Comparison of ENCODE assay signal across 16 mouse cellular contexts in genomic region chr1:70082208-70082878, GRCm38 (mm10).
"Had no signal": no experiment of that assay in that cellular context is flagged by ENCODE, and none has a peak within 500 bp of the region (broad histone marks: within the 10 kb centered on the region; RNA-seq: fewer than 3 reads in every experiment).

No protein-coding gene starts in this region.

- H3K9ac ChIP-seq: kidney, embryonic 15.5 days; limb, embryonic 15.5 days; liver, embryonic 12.5 days; lung, embryonic 14.5 days; stomach, embryonic 15.5 days had no signal

- H3K4me2 ChIP-seq: kidney, embryonic 15.5 days; limb, embryonic 15.5 days; liver, embryonic 12.5 days; lung, embryonic 14.5 days; stomach, embryonic 15.5 days had no signal

- H3K4me1 ChIP-seq: kidney, embryonic 15.5 days; limb, embryonic 15.5 days; liver, embryonic 12.5 days; stomach, embryonic 15.5 days had no signal

- H3K4me3 ChIP-seq: kidney, embryonic 15.5 days; left cerebral cortex, adult 2 months; limb, embryonic 15.5 days; liver, embryonic 12.5 days; midbrain, embryonic 10.5 days; stomach, embryonic 15.5 days had no signal

- H3K27me3 ChIP-seq: kidney, embryonic 15.5 days; limb, embryonic 15.5 days; liver, embryonic 12.5 days; stomach, embryonic 15.5 days had no signal

- H3K27ac ChIP-seq: kidney, embryonic 15.5 days; left cerebral cortex, adult 2 months; limb, embryonic 15.5 days; liver, embryonic 12.5 days; midbrain, embryonic 10.5 days; stomach, embryonic 15.5 days had no signal

- H3K36me3 ChIP-seq: kidney, embryonic 15.5 days; limb, embryonic 15.5 days; liver, embryonic 12.5 days; midbrain, embryonic 10.5 days; stomach, embryonic 15.5 days had no signal

- DNase-seq: kidney, adult 2 months; kidney, postnatal 14 days; lung, embryonic 14.5 days; lung, postnatal 10 days; lung, postnatal 4 days; midbrain, embryonic 14.5 days; right cerebral cortex, postnatal 4 days; spleen, adult 18-20 months; thymus, adult 2 months; thymus, postnatal 25 days had no signal

- H3K9me3 ChIP-seq: kidney, embryonic 15.5 days; limb, embryonic 15.5 days; liver, embryonic 12.5 days; midbrain, embryonic 10.5 days; stomach, embryonic 15.5 days had no signal

- ATAC-seq: liver, embryonic 12.5 days had no signal
